Mouse (Mus musculus): Measurements from ENCODE around the gene Shank2.

DNA sequence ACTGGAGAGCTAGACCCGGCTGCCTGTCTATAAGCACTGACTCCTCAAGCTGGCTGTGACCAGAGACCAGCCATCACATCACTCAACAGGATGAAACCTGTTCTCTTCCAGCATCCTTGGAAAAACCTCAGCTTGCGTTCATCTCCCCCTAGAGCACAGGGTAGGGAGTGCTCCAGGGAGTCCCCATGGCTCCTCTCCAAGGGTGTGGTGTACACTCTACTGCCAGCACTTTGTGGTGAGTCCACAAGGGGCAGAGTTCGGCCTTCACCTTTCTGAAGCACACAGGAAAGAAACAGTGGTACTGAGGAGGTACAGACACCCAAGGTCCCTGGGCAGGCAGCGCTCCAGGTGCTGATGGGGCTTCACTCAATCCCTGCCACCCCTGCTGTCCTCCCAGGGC is 414.1 kb downstream of the Shank2 start:
- no peak for TF ChIP-seq CTCF (IDR thresholded peaks at IDR 0.05; ENCODE audit: control insufficient read depth, insufficient read depth, low read length)
- no peak for TF ChIP-seq POLR2A (IDR thresholded peaks at IDR 0.05; ENCODE audit: borderline replicate concordance, control insufficient read depth, low read depth, low read length)

Measured in bone marrow, adult 2 months (tissue).